Mouse (Mus musculus): Measurements from ENCODE around the gene Atg7. TPM values are rescaled to one million over a fixed set of nuclear protein-coding genes. Genes with fewer than 3 reads are reported as not detected.

Gene Atg7
- polyA plus RNA-seq (2021; fragmentation: Nextera tagmentation): 11.5 and 13.1 TPM in 2 replicates
- long read RNA-seq, experiment 1, transcript Atg7-201 (19 exons, 3,761 nt): major isoform, 51 of 74 reads
- long read RNA-seq, experiment 1, partial matches to known transcripts: 12 of 74 reads
- long read RNA-seq, experiment 1, other reads (novel, unspliced or antisense): 5 of 74 reads
- long read RNA-seq, experiment 2, transcript Atg7-201 (19 exons, 3,761 nt): major isoform, 7 of 13 reads
- long read RNA-seq, experiment 2, partial matches to known transcripts: 4 of 13 reads
- long read RNA-seq, experiment 2, other reads (novel, unspliced or antisense): 2 of 13 reads

GRCm38 (mm10) chr6:114642601-114643528, at the start of gene Atg7:
Gene Atg7 (plus strand): TSS chr6:114643097.

Other genes starting within 250 kb of the Atg7 start
- gene Hrh1, start 245.2 kb upstream of the Atg7 start, polyA plus RNA-seq (2021; fragmentation: Nextera tagmentation): 12.8 and 13.6 TPM in 2 replicates

Measured in left cerebral cortex, adult 6 months (tissue).